Mouse (Mus musculus): ENCODE measurements around the gene Slit3. TPM values are rescaled to one million over a fixed set of nuclear protein-coding genes. Genes with fewer than 3 reads are reported as not detected.

Slit3 gene
- polyA plus RNA-seq, 1 experiment from 2014 or later: 11.1 TPM

GRCm38 (mm10) chr11:35668138-35668537 is 547.1 kb downstream of the Slit3 start:
- Histone ChIP-seq H3K9me3 (ENCODE audit: control insufficient read depth, low read length) (no peaks in the 10 kb centered on the region), H3K27ac (ENCODE audit: low read depth, low read length) (no peak overlapping the region), H3K4me1 (ENCODE audit: control insufficient read depth, insufficient read depth, low read length) (peaks cover 4% of the 10 kb centered on the region; the same call in 1 of the 2 replicates), H3K27me3 (ENCODE audit: control insufficient read depth, insufficient read depth, low read length) (peaks cover 8% of the 10 kb centered on the region; the same call in 1 of the 2 replicates), H3K36me3 (ENCODE audit: control insufficient read depth, insufficient read depth, low read length) (no peaks in the 10 kb centered on the region), H3K4me2 (no peak overlapping the region), H3K9ac (ENCODE audit: low read length) (no peak overlapping the region), H3K4me3 (ENCODE audit: low read depth, low read length) (no peak overlapping the region)
- ATAC-seq (ENCODE audit: low FRiP score) (no peak), DNase-seq (ENCODE audit: low spot score, missing footprints) (no peak)
- 48% methylated on average over 3 of the region's 3 CpGs for WGBS

- Histone ChIP-seq H3K36me3 (ENCODE audit: control insufficient read depth, insufficient read depth, low read length) (no peaks in the 10 kb centered on the region), H3K27ac (ENCODE audit: low read depth, low read length) (no peak overlapping the region), H3K9me3 (ENCODE audit: control insufficient read depth, low read length) (no peaks in the 10 kb centered on the region), H3K27me3 (ENCODE audit: control insufficient read depth, insufficient read depth, low read length) (peaks cover 6% of the 10 kb centered on the region; the same call in 1 of the 2 replicates), H3K4me2 (no peak overlapping the region), H3K9ac (ENCODE audit: low read length) (no peak overlapping the region), H3K4me3 (ENCODE audit: low read depth, low read length) (no peak overlapping the region), H3K4me1 (ENCODE audit: control insufficient read depth, insufficient read depth, low read length) (peaks cover under 1% of the 10 kb centered on the region; the same call in 1 of the 2 replicates)
- ATAC-seq (ENCODE audit: low FRiP score) (no peak), DNase-seq (ENCODE audit: low spot score, missing footprints) (no peak)
- 93% methylated on average over 1 of the region's 1 CpGs for WGBS
Observed at GRCm38 (mm10) chr11:35668750-35669149, 547.7 kb downstream of the Slit3 start.

GRCm38 (mm10) chr11:35669536-35669935 is 548.5 kb downstream of the Slit3 start:
- Histone ChIP-seq H3K27me3 (ENCODE audit: control insufficient read depth, insufficient read depth, low read length) (peaks cover 6% of the 10 kb centered on the region; the same call in 1 of the 2 replicates), H3K4me2 (no peak overlapping the region), H3K9ac (ENCODE audit: low read length) (no peak overlapping the region), H3K36me3 (ENCODE audit: control insufficient read depth, insufficient read depth, low read length) (no peaks in the 10 kb centered on the region), H3K9me3 (ENCODE audit: control insufficient read depth, low read length) (no peaks in the 10 kb centered on the region), H3K27ac (ENCODE audit: low read depth, low read length) (no peak overlapping the region), H3K4me3 (ENCODE audit: low read depth, low read length) (no peak overlapping the region), H3K4me1 (ENCODE audit: control insufficient read depth, insufficient read depth, low read length) (no peaks in the 10 kb centered on the region; the same call in 1 of the 2 replicates)
- ATAC-seq (ENCODE audit: low FRiP score) (no peak), DNase-seq (ENCODE audit: low spot score, missing footprints) (no peak)
- WGBS: 80% methylated on average over 5 of the region's 5 CpGs

- Histone ChIP-seq H3K4me1 (ENCODE audit: control insufficient read depth, insufficient read depth, low read length) (no peaks in the 10 kb centered on the region), H3K27me3 (ENCODE audit: control insufficient read depth, insufficient read depth, low read length) (peaks cover 6% of the 10 kb centered on the region; the same call in 1 of the 2 replicates), H3K9ac (ENCODE audit: low read length) (no peak overlapping the region), H3K27ac (ENCODE audit: low read depth, low read length) (no peak overlapping the region), H3K4me3 (ENCODE audit: low read depth, low read length) (no peak overlapping the region), H3K4me2 (no peak overlapping the region), H3K36me3 (ENCODE audit: control insufficient read depth, insufficient read depth, low read length) (no peaks in the 10 kb centered on the region), H3K9me3 (ENCODE audit: control insufficient read depth, low read length) (no peaks in the 10 kb centered on the region)
- ATAC-seq (ENCODE audit: low FRiP score): no peak
- 77% methylated on average over 6 of the region's 6 CpGs for WGBS
- DNase-seq (ENCODE audit: low spot score, missing footprints): no peak
Observed at GRCm38 (mm10) chr11:35670181-35670580, 549.2 kb downstream of the Slit3 start.

GRCm38 (mm10) chr11:35670746-35671145 is 549.7 kb downstream of the Slit3 start:
- 67% methylated on average over 3 of the region's 3 CpGs for WGBS
- H3K27ac ChIP-seq (ENCODE audit: low read depth, low read length): no peak overlapping the region
- ATAC-seq (ENCODE audit: low FRiP score): no peak
- H3K4me1 ChIP-seq (ENCODE audit: control insufficient read depth, insufficient read depth, low read length): no peaks in the 10 kb centered on the region
- H3K4me3 ChIP-seq (ENCODE audit: low read depth, low read length): no peak overlapping the region
- DNase-seq (ENCODE audit: low spot score, missing footprints): no peak
- no peak overlapping the region for H3K9ac ChIP-seq (ENCODE audit: low read length)
- H3K27me3 ChIP-seq (ENCODE audit: control insufficient read depth, insufficient read depth, low read length): peaks cover 6% of the 10 kb centered on the region; the same call in 1 of the 2 replicates
- no peaks in the 10 kb centered on the region for H3K36me3 ChIP-seq (ENCODE audit: control insufficient read depth, insufficient read depth, low read length)
- no peak overlapping the region for H3K4me2 ChIP-seq
- no peaks in the 10 kb centered on the region for H3K9me3 ChIP-seq (ENCODE audit: control insufficient read depth, low read length)

- Histone ChIP-seq H3K9ac (ENCODE audit: low read length) (no peak overlapping the region), H3K9me3 (ENCODE audit: control insufficient read depth, low read length) (no peaks in the 10 kb centered on the region), H3K4me2 (no peak overlapping the region), H3K27me3 (ENCODE audit: control insufficient read depth, insufficient read depth, low read length) (no peaks in the 10 kb centered on the region), H3K36me3 (ENCODE audit: control insufficient read depth, insufficient read depth, low read length) (no peaks in the 10 kb centered on the region), H3K27ac (ENCODE audit: low read depth, low read length) (no peak overlapping the region), H3K4me3 (ENCODE audit: low read depth, low read length) (no peak overlapping the region), H3K4me1 (ENCODE audit: control insufficient read depth, insufficient read depth, low read length) (no peaks in the 10 kb centered on the region)
- ATAC-seq (ENCODE audit: low FRiP score) (no peak), DNase-seq (ENCODE audit: low spot score, missing footprints) (no peak)
- 90% methylated on average over 7 of the region's 7 CpGs for WGBS
Observed at GRCm38 (mm10) chr11:35673050-35673449, 552.0 kb downstream of the Slit3 start.

GRCm38 (mm10) chr11:35674242-35674641 is 553.2 kb downstream of the Slit3 start:
- Histone ChIP-seq H3K4me1 (ENCODE audit: control insufficient read depth, insufficient read depth, low read length) (no peaks in the 10 kb centered on the region), H3K27ac (ENCODE audit: low read depth, low read length) (no peak overlapping the region), H3K4me2 (no peak overlapping the region), H3K9me3 (ENCODE audit: control insufficient read depth, low read length) (no peaks in the 10 kb centered on the region), H3K27me3 (ENCODE audit: control insufficient read depth, insufficient read depth, low read length) (no peaks in the 10 kb centered on the region), H3K36me3 (ENCODE audit: control insufficient read depth, insufficient read depth, low read length) (no peaks in the 10 kb centered on the region), H3K9ac (ENCODE audit: low read length) (no peak overlapping the region), H3K4me3 (ENCODE audit: low read depth, low read length) (no peak overlapping the region)
- ATAC-seq (ENCODE audit: low FRiP score) (no peak), DNase-seq (ENCODE audit: low spot score, missing footprints) (no peak)
- WGBS: 96% methylated on average over 9 of the region's 9 CpGs

GRCm38 (mm10) chr11:35676744-35677143 is 555.7 kb downstream of the Slit3 start:
- Histone ChIP-seq H3K36me3 (ENCODE audit: control insufficient read depth, insufficient read depth, low read length) (no peaks in the 10 kb centered on the region), H3K4me3 (ENCODE audit: low read depth, low read length) (no peak overlapping the region), H3K4me1 (ENCODE audit: control insufficient read depth, insufficient read depth, low read length) (no peaks in the 10 kb centered on the region), H3K27ac (ENCODE audit: low read depth, low read length) (no peak overlapping the region), H3K9me3 (ENCODE audit: control insufficient read depth, low read length) (no peaks in the 10 kb centered on the region), H3K9ac (ENCODE audit: low read length) (no peak overlapping the region), H3K27me3 (ENCODE audit: control insufficient read depth, insufficient read depth, low read length) (no peaks in the 10 kb centered on the region), H3K4me2 (no peak overlapping the region)
- DNase-seq (ENCODE audit: low spot score, missing footprints) (no peak), ATAC-seq (ENCODE audit: low FRiP score) (no peak)
- WGBS: 45% methylated on average over 4 of the region's 4 CpGs

- no peaks in the 10 kb centered on the region for H3K36me3 ChIP-seq (ENCODE audit: control insufficient read depth, insufficient read depth, low read length)
- H3K4me3 ChIP-seq (ENCODE audit: low read depth, low read length): no peak overlapping the region
- ATAC-seq (ENCODE audit: low FRiP score) (no peak), DNase-seq (ENCODE audit: low spot score, missing footprints) (no peak)
- no peaks in the 10 kb centered on the region for H3K4me1 ChIP-seq (ENCODE audit: control insufficient read depth, insufficient read depth, low read length)
- WGBS: 85% methylated on average over 5 of the region's 5 CpGs
- H3K4me2 ChIP-seq: no peak overlapping the region
- no peak overlapping the region for H3K27ac ChIP-seq (ENCODE audit: low read depth, low read length)
- no peaks in the 10 kb centered on the region for H3K9me3 ChIP-seq (ENCODE audit: control insufficient read depth, low read length)
- H3K27me3 ChIP-seq (ENCODE audit: control insufficient read depth, insufficient read depth, low read length): no peaks in the 10 kb centered on the region
- H3K9ac ChIP-seq (ENCODE audit: low read length): no peak overlapping the region
Observed at GRCm38 (mm10) chr11:35679976-35680375, 559.0 kb downstream of the Slit3 start.

Measured in midbrain, embryonic 11.5 days (tissue).